Mouse (Mus musculus) limb, embryonic 11.5 days (tissue): ENCODE measurements around the gene Pipox. TPM values are rescaled to one million over a fixed set of nuclear protein-coding genes. Genes with fewer than 3 reads are reported as not detected.

Source experiments
- ATAC-seq: fragments of 200-750 bp; cut with Nextera tagmentation; 2 replicates; pipeline ENCODE4 v1.8.0; 2017; ENCODE audit warnings: low read depth; ENCODE audit not compliant: insufficient number of reproducible peaks, low FRiP score, low TSS enrichment
- DNase-seq: peaks from one replicate; pipeline ENCODE4 v3.0.0-alpha.2; 2015; ENCODE audit warnings: low spot score
- H3K27ac ChIP-seq: fragments of 300-500 bp; sonication (generic); replicated peaks from 2 replicates; pipeline ENCODE4 v1.5.1; 2014; ENCODE audit warnings: low read depth, mild to moderate bottlenecking, low read length
- H3K27me3 ChIP-seq: fragments of 300-500 bp; sonication (generic); 2 replicates; pipeline ENCODE4 v1.6.1; 2014; ENCODE audit warnings: mild to moderate bottlenecking, low read length, mixed read lengths; ENCODE audit not compliant: control insufficient read depth, insufficient read depth
- H3K36me3 ChIP-seq: fragments of 300-500 bp; sonication (generic); 2 replicates; pipeline ENCODE4 v1.6.1; 2014; ENCODE audit warnings: mild to moderate bottlenecking, low read length, moderate library complexity, mixed read lengths; ENCODE audit not compliant: control insufficient read depth, insufficient read depth
- H3K4me1 ChIP-seq: fragments of 300-500 bp; sonication (generic); 2 replicates; pipeline ENCODE4 v1.6.1; 2014; ENCODE audit warnings: low read length, mixed read lengths; ENCODE audit not compliant: control insufficient read depth, insufficient read depth
- H3K4me2 ChIP-seq: fragments of 300-500 bp; sonication (generic); 2 replicates; pipeline ENCODE4 v1.6.1; 2014; ENCODE audit warnings: low read depth, mild to moderate bottlenecking, moderate library complexity; ENCODE audit not compliant: severe bottlenecking
- H3K4me3 ChIP-seq: fragments of 300-500 bp; sonication (generic); 2 replicates; pipeline ENCODE4 v1.5.1; 2014; ENCODE audit warnings: low read depth, low read length
- H3K9ac ChIP-seq: fragments of 300-500 bp; sonication (generic); 2 replicates; pipeline ENCODE4 v1.6.1; 2014; ENCODE audit warnings: mild to moderate bottlenecking, low read length
- H3K9me3 ChIP-seq: fragments of 300-500 bp; sonication (generic); 2 replicates; pipeline ENCODE4 v1.6.1; 2016; ENCODE audit warnings: low read length; ENCODE audit not compliant: control insufficient read depth
- WGBS: fragments of 180-500 bp; shearing (Covaris S2); extraction: QIAGEN DNeasy Blood & Tissue Kit; methylation state at CpG from one replicate; pipeline ENCODE4 v1.1.7; 2014; 5-methylcytosine and 5-hydroxymethylcytosine counted together
- polyA plus RNA-seq: library from polyadenylated mRNA; unstranded; fragments of >200 nt; fragmentation: Nextera tagmentation; extraction: Ambion mirVana; gene quantifications from 2 replicates; pipeline ENCODE4 v1.2.1, GENCODE M21; 2014

Gene Pipox
- polyA plus RNA-seq, 1 experiment from 2014 or later: 0.72 TPM

- Histone ChIP-seq H3K36me3 (peaks cover 14% of the 10 kb centered on the region; the same call in 1 of the 2 replicates), H3K4me2 (no peak overlapping the region), H3K4me3 (no peak overlapping the region), H3K9ac (no peak overlapping the region), H3K27me3 (no peaks in the 10 kb centered on the region), H3K9me3 (no peaks in the 10 kb centered on the region), H3K27ac (no peak overlapping the region), H3K4me1 (0 out of 2 replicates have a peak, but pooled peaks cover 3% of the 10 kb centered on the region)
- WGBS: 54% methylated on average over 7 of the region's 7 CpGs
- ATAC-seq: no peak
- no peak for DNase-seq
These were observed 63.0 kb downstream of the Pipox start for GRCm38 (mm10) chr11:77830875-77831274.

Other genes starting within 250 kb of the Pipox start
- 4.6 and 5.7 TPM in 2 replicates for gene Nufip2, start 207.9 kb downstream of the Pipox start, polyA plus RNA-seq
- not detected in 2 replicates for gene Cryba1, start 168.8 kb downstream of the Pipox start, polyA plus RNA-seq
- 17.1 and 17.5 TPM in 2 replicates for gene Myo18a, start 130.8 kb downstream of the Pipox start, polyA plus RNA-seq
- gene Gm10277, start 106.3 kb downstream of the Pipox start, polyA plus RNA-seq: 0.47 and 0.68 TPM in 2 replicates
- gene Sez6, start 36.7 kb upstream of the Pipox start, polyA plus RNA-seq: 0.10 and 0.23 TPM in 2 replicates
- gene Phf12, start 88.7 kb upstream of the Pipox start, polyA plus RNA-seq: 19.6 and 21.1 TPM in 2 replicates
- 19.1 and 19.3 TPM in 2 replicates for gene Dhrs13, start 138.2 kb upstream of the Pipox start, polyA plus RNA-seq
- 48.7 and 49.5 TPM in 2 replicates for gene Flot2, start 143.8 kb upstream of the Pipox start, polyA plus RNA-seq
- gene Eral1, start 186.3 kb upstream of the Pipox start, polyA plus RNA-seq: 44.3 and 44.4 TPM in 2 replicates
- 21.8 and 24.6 TPM in 2 replicates for gene Fam222b, start 200.6 kb upstream of the Pipox start, polyA plus RNA-seq